Mouse (Mus musculus) megakaryocyte progenitor cell, adult 5-6 weeks (primary cell): ENCODE measurements around the gene Susd5. TPM values are rescaled to one million over a fixed set of nuclear protein-coding genes. Genes with fewer than 3 reads are reported as not detected.
"Not testable (repeated sequence)": the region's sequence is repeated elsewhere in the genome, so short reads cannot be mapped to it uniquely, and the experiment has no call there.

ENCODE experiments used
- ATAC-seq: replicated peaks from 2 replicates; pipeline ENCODE4 v1.8.0; 2016; ENCODE audit warnings: mild to moderate bottlenecking, moderate TSS enrichment, inconsistent platforms; ENCODE audit not compliant: poor library complexity
- total RNA-seq, 2 experiments: library from RNA; stranded (forward) in 1 of 2; stranded (reverse) in 1 of 2; fragments of 157-497, 149-512 nt in 1 of 2; fragments of 200-1000 nt in 1 of 2; gene quantifications; 2 replicates each; pipeline versions ENCODE4 v1.2.3 to v1.2.4; 2015 to 2017

The Susd5 gene
- total RNA-seq, 2 experiments from 2014 or later = not detected

GRCm38 (mm10) chr9:114068494-114069053 is 11.6 kb downstream of the Susd5 start:
- ATAC-seq = no peak

- ATAC-seq = no peak
These were observed 12.4 kb downstream of the Susd5 start for GRCm38 (mm10) chr9:114069372-114069771.

DNA sequence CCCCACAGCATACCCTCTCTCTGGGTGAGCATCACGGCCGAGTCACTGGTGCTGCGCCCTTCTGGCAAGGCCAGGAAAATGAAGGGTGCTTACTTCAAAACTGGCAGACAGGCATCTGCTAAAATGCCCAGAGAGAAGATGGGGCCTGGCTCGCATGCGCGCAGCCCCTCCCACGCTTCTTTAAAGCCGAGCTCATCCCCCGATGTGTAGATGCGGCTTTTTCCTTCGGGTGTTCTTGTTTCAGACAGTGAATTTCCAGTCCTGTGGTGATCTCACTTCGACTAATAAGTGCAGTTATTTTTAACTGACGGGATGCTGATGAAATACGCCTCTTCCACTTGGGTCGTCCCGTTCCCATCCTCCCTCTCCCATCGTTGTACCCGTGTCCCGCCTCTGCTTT is 16.7 kb downstream of the Susd5 start:
- no peak for ATAC-seq

- ATAC-seq = no peak
These were observed 29.5 kb downstream of the Susd5 start for GRCm38 (mm10) chr9:114086422-114086821.

DNA sequence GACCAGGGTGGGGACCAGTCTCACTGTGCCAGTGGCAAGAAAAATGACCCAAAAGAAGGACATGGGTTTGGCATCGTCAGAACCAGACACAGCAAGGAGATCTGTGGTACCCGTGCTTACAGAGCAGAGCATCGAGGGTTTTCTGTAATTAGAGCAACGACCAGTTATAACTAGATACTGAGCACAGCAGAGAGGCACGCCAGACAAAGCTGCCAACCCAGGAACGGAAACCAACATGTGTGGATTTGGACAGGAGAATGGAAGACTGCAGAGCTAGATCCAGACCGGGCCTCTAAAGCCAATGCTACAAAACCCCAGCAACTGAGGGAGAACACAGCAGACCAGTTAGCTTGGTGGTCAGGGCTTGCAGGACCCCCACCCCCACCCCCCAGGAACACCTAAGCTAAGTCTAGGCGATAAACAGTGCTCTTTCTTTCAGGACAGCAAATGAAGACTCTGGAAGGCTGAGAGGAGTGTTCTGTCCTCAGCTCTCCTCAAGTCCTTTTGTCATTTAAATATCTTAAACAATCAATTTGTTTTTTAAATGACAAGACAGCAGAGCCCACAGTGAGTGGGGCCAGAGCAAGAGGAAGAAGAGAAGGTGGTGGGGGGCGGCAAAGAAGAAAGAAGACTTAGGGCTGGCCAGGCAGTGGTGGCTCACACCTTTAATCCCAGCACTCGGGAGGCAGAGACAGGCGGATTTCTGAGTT is 30.3 kb downstream of the Susd5 start:
- no peak for ATAC-seq

DNA sequence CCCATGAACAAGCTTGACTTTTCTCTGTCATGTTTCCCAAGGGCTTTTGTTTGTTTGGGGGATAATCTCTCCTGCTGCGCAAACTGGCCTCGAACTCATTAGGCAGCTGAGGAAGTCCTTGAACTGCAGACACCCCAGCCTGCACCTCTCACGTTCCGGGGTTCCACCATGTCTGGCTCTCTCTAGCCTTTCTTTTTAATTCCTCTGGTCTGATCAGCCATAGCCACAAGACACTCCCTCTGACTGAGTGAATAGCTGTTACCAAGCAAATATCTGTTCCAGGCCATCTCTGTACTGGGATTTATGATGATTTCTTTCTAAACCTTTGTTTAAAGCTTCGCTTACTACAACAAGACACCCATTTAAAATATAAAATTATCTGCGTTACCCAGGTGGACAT is 31.9 kb downstream of the Susd5 start:
- peak; percentile 56 for ATAC-seq

DNA sequence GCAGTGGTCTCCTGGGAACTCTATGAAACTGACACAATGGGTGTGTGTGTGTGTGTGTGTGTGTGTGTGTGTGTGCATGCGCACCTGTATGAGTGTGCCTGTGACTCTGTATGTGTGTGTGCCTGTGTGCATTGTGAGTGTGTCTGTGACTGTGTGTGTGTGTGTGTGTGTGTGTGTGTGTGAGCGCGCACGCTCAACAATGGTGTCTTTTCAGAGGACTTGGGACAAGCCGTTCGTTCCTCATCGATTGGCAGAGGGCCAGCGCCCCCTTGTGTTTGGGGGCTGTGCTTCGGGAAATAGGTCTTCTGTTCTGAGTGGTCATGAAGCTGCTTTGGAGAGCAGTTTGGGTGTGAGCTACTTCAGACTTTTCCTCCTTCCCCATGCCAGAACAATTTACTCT is 35.2 kb downstream of the Susd5 start:
- peak; percentile 75 for ATAC-seq

DNA sequence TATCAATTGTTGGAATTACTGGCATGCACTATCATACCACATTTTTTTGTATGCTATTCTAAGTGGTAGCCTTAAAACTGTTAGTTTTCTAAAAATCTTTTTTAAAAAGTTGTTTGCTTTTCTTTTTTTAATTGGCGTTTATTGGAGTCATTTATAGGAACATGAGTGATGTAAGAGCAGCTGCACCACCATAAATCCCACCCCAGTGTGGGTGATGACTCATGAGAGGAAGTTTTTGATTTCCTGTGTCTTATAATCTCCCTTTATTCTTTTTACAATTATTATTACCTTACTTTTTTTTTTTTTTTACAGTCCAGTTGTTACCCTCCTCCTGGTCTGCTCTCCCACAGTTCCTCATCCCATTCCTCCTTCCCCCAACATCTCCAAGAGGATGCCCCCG is 37.9 kb downstream of the Susd5 start:
- ATAC-seq = no peak

GRCm38 (mm10) chr9:114098716-114099302 is 41.9 kb downstream of the Susd5 start:
- peak; percentile 77 for ATAC-seq

DNA sequence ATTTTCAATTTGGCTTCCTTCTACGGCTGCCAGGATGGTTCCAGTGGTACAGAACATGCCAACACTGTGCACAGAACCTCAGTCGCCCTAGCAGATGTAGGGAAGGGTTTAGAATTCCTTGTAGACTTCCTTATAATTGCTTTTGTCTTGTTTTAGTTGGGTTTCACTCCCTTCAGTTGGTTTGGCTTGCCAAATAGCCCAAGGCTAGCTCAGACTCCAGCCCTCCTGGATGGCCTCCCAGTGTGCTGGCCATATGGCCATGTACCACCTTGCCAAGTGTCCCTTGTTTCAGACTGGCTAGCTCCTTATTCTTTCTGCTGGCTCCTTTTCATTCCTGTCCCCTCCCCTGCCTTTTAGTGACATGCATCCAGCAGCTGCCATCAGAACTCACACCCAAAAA is 53.3 kb downstream of the Susd5 start:
- no peak for ATAC-seq

DNA sequence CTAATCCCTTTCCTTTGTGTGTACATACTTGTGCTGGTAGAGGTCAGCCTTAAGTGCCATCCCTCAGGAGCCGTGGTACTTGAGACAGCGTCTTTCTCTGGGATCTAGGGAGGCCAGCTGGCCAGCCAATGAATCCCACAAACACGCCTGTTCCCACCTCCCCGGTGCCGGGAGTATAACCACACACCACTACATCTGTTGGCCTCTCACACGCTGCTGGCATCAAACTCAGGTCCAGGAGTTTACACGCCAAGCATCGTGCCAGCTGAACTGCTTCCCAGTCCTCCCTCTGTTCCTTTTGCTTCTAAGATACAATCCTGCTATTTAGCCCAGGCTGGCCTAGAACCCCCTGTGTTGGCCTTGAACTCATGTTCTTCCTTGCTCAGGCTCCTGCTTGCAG is 54.2 kb downstream of the Susd5 start:
- ATAC-seq = no peak

DNA sequence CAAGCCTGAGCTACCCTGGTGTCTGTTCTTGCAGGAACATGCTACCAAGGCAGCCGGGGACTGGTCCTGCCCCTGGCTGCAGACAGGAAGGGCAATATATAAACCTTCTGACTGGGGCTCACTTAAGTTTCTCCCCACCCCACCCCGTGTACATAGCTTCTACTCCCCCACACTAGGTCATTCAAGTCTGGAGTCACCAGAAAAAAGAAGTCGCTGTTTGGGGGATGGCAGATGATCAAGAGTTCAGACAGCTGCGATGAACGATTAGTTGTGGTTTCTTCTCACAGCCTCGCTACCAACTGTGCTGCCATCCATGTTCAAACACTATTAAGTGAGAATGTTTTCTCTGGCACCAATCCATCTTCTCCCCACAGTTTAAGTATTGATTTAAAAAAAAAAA is 55.3 kb downstream of the Susd5 start:
- ATAC-seq = peak; percentile 53

GRCm38 (mm10) chr9:114113911-114114623 is 57.1 kb downstream of the Susd5 start:
- 0 out of 2 replicates have a peak, but pooled peaks have one; percentile 26 for ATAC-seq

DNA sequence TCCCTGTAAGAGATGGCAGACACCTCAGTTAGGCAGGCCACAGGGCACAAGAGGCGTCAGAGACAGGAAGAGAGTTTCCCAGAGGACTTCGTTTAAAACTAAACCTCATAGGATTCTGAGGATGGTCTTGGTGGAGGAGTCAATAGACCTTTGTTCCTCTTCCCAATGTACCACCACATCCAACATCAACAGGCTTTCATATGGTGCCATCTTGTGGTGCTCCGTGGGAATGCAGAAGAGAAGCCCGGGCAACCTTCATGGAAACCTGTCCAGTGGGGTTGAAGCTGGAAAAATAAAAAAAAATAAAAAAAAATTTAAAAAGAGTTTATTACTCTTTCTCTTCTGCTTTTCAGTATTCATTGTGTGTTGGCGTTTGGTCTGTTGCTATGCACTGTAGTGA is 59.7 kb downstream of the Susd5 start:
- peak; percentile 91 for ATAC-seq

- ATAC-seq = not testable (repeated sequence)
These were observed 65.9 kb downstream of the Susd5 start for GRCm38 (mm10) chr9:114122862-114123261.

GRCm38 (mm10) chr9:114129273-114129835 is 72.4 kb downstream of the Susd5 start:
- ATAC-seq = not testable (repeated sequence)

Other genes starting within 250 kb of the Susd5 start
- gene Ubp1, start 126.2 kb upstream of the Susd5 start, total RNA-seq (2015) = 40.9 and 60.7 TPM in 2 replicates
- gene Ubp1, start 126.2 kb upstream of the Susd5 start, total RNA-seq (2017) = 48.6 and 60.2 TPM in 2 replicates
- 0.67 and 1.9 TPM in 2 replicates for gene Fbxl2, start 10.9 kb upstream of the Susd5 start, total RNA-seq (2015)
- gene Fbxl2, start 10.9 kb upstream of the Susd5 start, total RNA-seq (2017) = 1.0 and 2.0 TPM in 2 replicates